Comparison of ENCODE assay signal across 26 mouse cellular contexts in the genomic region with DNA sequence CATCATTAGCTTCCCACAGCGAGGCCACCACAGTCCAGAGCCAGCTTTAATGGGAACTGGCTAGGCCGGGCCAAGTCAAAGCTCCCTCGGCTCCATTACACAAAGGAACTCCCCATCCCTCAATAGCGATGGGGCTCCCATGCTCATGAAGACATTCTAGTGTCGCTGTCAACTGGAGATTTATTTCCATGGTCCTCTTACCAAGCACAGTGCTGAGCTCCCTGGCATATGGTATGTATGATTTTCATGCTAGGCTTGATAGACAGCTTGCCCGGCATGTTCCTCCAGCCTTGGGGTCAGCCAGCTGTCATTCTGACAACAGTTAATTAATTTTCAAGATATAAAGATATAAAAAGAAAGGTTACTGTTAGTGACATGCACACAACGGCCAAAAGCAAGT. TPM values are rescaled to one million over a fixed set of nuclear protein-coding genes. Genes with fewer than 3 reads are reported as not detected.
DNase-seq lines count a peak whose midpoint lies in the region; ATAC-seq and TF ChIP-seq lines count a peak whose summit lies in the region.
"Had no signal": no experiment of that assay in that cellular context is flagged by ENCODE, and none has a peak within 500 bp of the region (broad histone marks: within the 10 kb centered on the region; RNA-seq: fewer than 3 reads in every experiment).

No protein-coding gene starts in this region.

- no peaks in the 10 kb centered on the region for H3K9me3 ChIP-seq in hindbrain, embryonic 15.5 days
- H3K9me3 ChIP-seq in hindbrain, embryonic 14.5 days (ENCODE audit: control insufficient read depth, low read length): no peaks in the 10 kb centered on the region
- H3K9me3 ChIP-seq in midbrain, postnatal 0 days (ENCODE audit: low read length): no peaks in the 10 kb centered on the region
- H3K9me3 ChIP-seq in midbrain, embryonic 14.5 days (ENCODE audit: control insufficient read depth, low read length): no peaks in the 10 kb centered on the region
- H3K9me3 ChIP-seq in hindbrain, postnatal 0 days (ENCODE audit: low read length): no peaks in the 10 kb centered on the region
- H3K9me3 ChIP-seq: forebrain, embryonic 10.5 days; forebrain, embryonic 13.5 days; heart, embryonic 10.5 days; heart, embryonic 13.5 days; intestine, embryonic 15.5 days had no signal

- H3K4me2 ChIP-seq in hindbrain, embryonic 15.5 days: no peak overlapping the region
- H3K4me2 ChIP-seq in hindbrain, embryonic 14.5 days (replicated peaks): no peak overlapping the region
- H3K4me2 ChIP-seq in midbrain, postnatal 0 days (ENCODE audit: low read depth, low read length, poor library complexity, severe bottlenecking): no peak overlapping the region
- H3K4me2 ChIP-seq in midbrain, embryonic 14.5 days (ENCODE audit: low read length): no peak overlapping the region
- H3K4me2 ChIP-seq in hindbrain, postnatal 0 days (ENCODE audit: low read depth, low read length): no peak overlapping the region
- H3K4me2 ChIP-seq: forebrain, embryonic 13.5 days; heart, embryonic 13.5 days; intestine, embryonic 15.5 days had no signal

- H3K27me3 ChIP-seq in hindbrain, embryonic 15.5 days: no peaks in the 10 kb centered on the region
- H3K27me3 ChIP-seq in hindbrain, embryonic 14.5 days (ENCODE audit: control insufficient read depth, insufficient read depth, low read length): no peaks in the 10 kb centered on the region
- no peaks in the 10 kb centered on the region for H3K27me3 ChIP-seq in midbrain, postnatal 0 days (ENCODE audit: insufficient read depth, low read length)
- H3K27me3 ChIP-seq in midbrain, embryonic 14.5 days (ENCODE audit: control insufficient read depth, insufficient read depth, low read length): no peaks in the 10 kb centered on the region
- no peaks in the 10 kb centered on the region for H3K27me3 ChIP-seq in hindbrain, postnatal 0 days (ENCODE audit: insufficient read depth, low read length)
- H3K27me3 ChIP-seq: forebrain, embryonic 13.5 days; heart, embryonic 13.5 days; intestine, embryonic 15.5 days had no signal

- H3K4me1 ChIP-seq in hindbrain, embryonic 15.5 days (replicated peaks): peaks cover 8% of the 10 kb centered on the region
- no peaks in the 10 kb centered on the region for H3K4me1 ChIP-seq in hindbrain, embryonic 14.5 days (replicated peaks; ENCODE audit: control insufficient read depth, insufficient read depth, low read length)
- H3K4me1 ChIP-seq in midbrain, postnatal 0 days (ENCODE audit: insufficient read depth, low read length): no peaks in the 10 kb centered on the region
- no peaks in the 10 kb centered on the region for H3K4me1 ChIP-seq in midbrain, embryonic 14.5 days (ENCODE audit: control insufficient read depth, insufficient read depth, low read length)
- H3K4me1 ChIP-seq in hindbrain, postnatal 0 days (ENCODE audit: insufficient read depth, low read length): no peaks in the 10 kb centered on the region
- H3K4me1 ChIP-seq: forebrain, embryonic 13.5 days; heart, embryonic 13.5 days had no signal

- 45% methylated on average over 7 of the region's 7 CpGs for WGBS in hindbrain, embryonic 15.5 days
- WGBS in hindbrain, embryonic 14.5 days: 55% methylated on average over 7 of the region's 7 CpGs
- 70% methylated on average over 7 of the region's 7 CpGs for WGBS in midbrain, postnatal 0 days
- WGBS in midbrain, embryonic 14.5 days: 64% methylated on average over 7 of the region's 7 CpGs
- WGBS in hindbrain, postnatal 0 days: 39% methylated on average over 7 of the region's 7 CpGs

- no peak overlapping the region for H3K4me3 ChIP-seq in hindbrain, embryonic 15.5 days
- no peak overlapping the region for H3K4me3 ChIP-seq in hindbrain, embryonic 14.5 days (replicated peaks; ENCODE audit: low read length)
- no peak overlapping the region for H3K4me3 ChIP-seq in midbrain, postnatal 0 days (ENCODE audit: low read depth, low read length)
- no peak overlapping the region for H3K4me3 ChIP-seq in midbrain, embryonic 14.5 days (replicated peaks; ENCODE audit: low read depth, low read length)
- no peak overlapping the region for H3K4me3 ChIP-seq in hindbrain, postnatal 0 days (ENCODE audit: low read length)
- H3K4me3 ChIP-seq: forebrain, embryonic 10.5 days; forebrain, embryonic 13.5 days; heart, adult 2 months; heart, embryonic 10.5 days; heart, embryonic 13.5 days; intestine, embryonic 15.5 days had no signal

- no peak overlapping the region for H3K27ac ChIP-seq in hindbrain, embryonic 15.5 days (replicated peaks)
- H3K27ac ChIP-seq in hindbrain, embryonic 14.5 days: no peak overlapping the region
- H3K27ac ChIP-seq in midbrain, postnatal 0 days (ENCODE audit: low read depth, low read length): no peak overlapping the region
- H3K27ac ChIP-seq in midbrain, embryonic 14.5 days (replicated peaks; ENCODE audit: low read depth, low read length): no peak overlapping the region
- no peak overlapping the region for H3K27ac ChIP-seq in hindbrain, postnatal 0 days
- H3K27ac ChIP-seq: forebrain, embryonic 10.5 days; forebrain, embryonic 13.5 days; heart, adult 2 months; heart, embryonic 10.5 days; heart, embryonic 13.5 days; intestine, embryonic 15.5 days had no signal

- peak; percentile 37 to 49 for DNase-seq in cerebellum, postnatal 10 days
- no peak for DNase-seq in cerebellum, adult 9-10 months
- DNase-seq in hindbrain, embryonic 14.5 days (ENCODE audit: low spot score): no peak
- DNase-seq in midbrain, postnatal 0 days (ENCODE audit: low spot score): peak; percentile 58
- no peak for DNase-seq in midbrain, embryonic 14.5 days
- peak; percentile 63 for DNase-seq in hindbrain, postnatal 0 days (ENCODE audit: low spot score)
- no peak for DNase-seq in adrenal gland, postnatal 25 days
- DNase-seq: adrenal gland, adult 8-10 months; adrenal gland, postnatal 36 days; cerebellum, adult 11 months; cerebellum, adult 2 months; gastrocnemius, postnatal 10 days; gastrocnemius, postnatal 36 days; heart, adult 2 months; heart, postnatal 14 days; heart, postnatal 4 days had no signal

- no peaks in the 10 kb centered on the region for H3K36me3 ChIP-seq in hindbrain, embryonic 15.5 days
- no peaks in the 10 kb centered on the region for H3K36me3 ChIP-seq in hindbrain, embryonic 14.5 days (replicated peaks; ENCODE audit: control insufficient read depth, insufficient read depth)
- H3K36me3 ChIP-seq in midbrain, postnatal 0 days (ENCODE audit: insufficient read depth, low read length): no peaks in the 10 kb centered on the region
- no peaks in the 10 kb centered on the region for H3K36me3 ChIP-seq in midbrain, embryonic 14.5 days (ENCODE audit: control insufficient read depth, insufficient read depth, low read length)
- H3K36me3 ChIP-seq in hindbrain, postnatal 0 days (ENCODE audit: insufficient read depth, low read length): no peaks in the 10 kb centered on the region
- H3K36me3 ChIP-seq: forebrain, embryonic 10.5 days; heart, embryonic 10.5 days; heart, embryonic 13.5 days; intestine, embryonic 15.5 days had no signal

- no peak overlapping the region for H3K9ac ChIP-seq in hindbrain, embryonic 15.5 days
- H3K9ac ChIP-seq in hindbrain, embryonic 14.5 days: no peak overlapping the region
- no peak overlapping the region for H3K9ac ChIP-seq in midbrain, postnatal 0 days (replicated peaks; ENCODE audit: low read length, poor library complexity, severe bottlenecking)
- H3K9ac ChIP-seq in midbrain, embryonic 14.5 days (replicated peaks; ENCODE audit: low read length): no peak overlapping the region
- no peak overlapping the region for H3K9ac ChIP-seq in hindbrain, postnatal 0 days (replicated peaks; ENCODE audit: low read length)
- H3K9ac ChIP-seq: forebrain, embryonic 13.5 days; heart, embryonic 13.5 days; intestine, embryonic 15.5 days had no signal

- ATAC-seq in hindbrain, embryonic 15.5 days (ENCODE audit: low FRiP score, low read depth): peak; percentile 40; the same call in 1 of the 2 replicates
- ATAC-seq in hindbrain, embryonic 14.5 days (ENCODE audit: low FRiP score): no peak
- no peak for ATAC-seq in midbrain, postnatal 0 days (ENCODE audit: low FRiP score)
- no peak for ATAC-seq in midbrain, embryonic 14.5 days (ENCODE audit: low FRiP score, low TSS enrichment)
- peak; percentile 77 for ATAC-seq in hindbrain, postnatal 0 days
- ATAC-seq: activated CD4-positive, CD25-positive, alpha-beta regulatory T cell, adult 4 months; forebrain, embryonic 13.5 days; forebrain, embryonic 16.5 days; intestine, embryonic 15.5 days had no signal

- TF ChIP-seq CTCF in midbrain, postnatal 0 days (IDR thresholded peaks at IDR 0.05): no peak
- TF ChIP-seq CTCF in hindbrain, postnatal 0 days (IDR thresholded peaks at IDR 0.05; ENCODE audit: low read depth): no peak

RNA-seq across cellular contexts. Expression of a gene that starts 21.5 kb away (rescaled TPM):
- 0.07 TPM in 1 of 2 replicates, not detected in the other for polyA plus RNA-seq in hindbrain, embryonic 15.5 days (2015; fragmentation: Nextera tagmentation; extraction: Ambion mirVana)
- 0.13 and 0.17 TPM in 2 replicates for polyA plus RNA-seq in hindbrain, embryonic 14.5 days (2014; fragmentation: Nextera tagmentation; extraction: Ambion mirVana)
- 0.55 TPM in 1 of 2 replicates, not detected in the other for total RNA-seq in midbrain, postnatal 0 days (2014; rRNA removed)
- not detected in 2 replicates for polyA plus RNA-seq in midbrain, postnatal 0 days (2015; fragmentation: Nextera tagmentation; extraction: Ambion mirVana)
- polyA plus RNA-seq in midbrain, embryonic 14.5 days (2014; fragmentation: Nextera tagmentation; extraction: Ambion mirVana): not detected in 2 replicates
- not detected in 2 replicates for total RNA-seq in hindbrain, postnatal 0 days (2014; rRNA removed)
- polyA plus RNA-seq in hindbrain, postnatal 0 days (2015; fragmentation: Nextera tagmentation; extraction: Ambion mirVana): not detected in 2 replicates
- not detected in 2 replicates for total RNA-seq in adrenal gland, postnatal 25 days (2021)
- total RNA-seq: adrenal gland, postnatal 36 days; ES-E14; gastrocnemius, postnatal 10 days; gastrocnemius, postnatal 36 days; granulocyte monocyte progenitor cell, adult 5-6 weeks; heart, adult 2 months; heart, postnatal 14 days; heart, postnatal 4 days had no signal
- polyA plus RNA-seq: activated CD4-positive, CD25-positive, alpha-beta regulatory T cell, adult 4 months; cerebellum, adult 2 months had no signal

Comparison
In these comparisons a context has a peak if more than half of its experiments do, and no peak if none do; other contexts are left out.
1. DNase-seq: peak in cerebellum, postnatal 10 days (2 of 2), midbrain, postnatal 0 days (single experiment) and hindbrain, postnatal 0 days (single experiment); none in cerebellum, adult 9-10 months (single experiment), hindbrain, embryonic 14.5 days (single experiment), midbrain, embryonic 14.5 days (single experiment) and adrenal gland, postnatal 25 days (single experiment).
2. ATAC-seq: peak in hindbrain, embryonic 15.5 days (single experiment) and hindbrain, postnatal 0 days (single experiment); none in hindbrain, embryonic 14.5 days (single experiment), midbrain, postnatal 0 days (single experiment) and midbrain, embryonic 14.5 days (single experiment).